In genomic region chr6:91165210-91165609, GRCm38 (mm10) we compare ENCODE assay signal across 8 mouse cellular contexts. TPM values are rescaled to one million over a fixed set of nuclear protein-coding genes. Genes with fewer than 3 reads are reported as not detected.
A peak's percentile ranks its signal among the peaks of the same experiment; 100 is the strongest.
DNase-seq lines count a peak whose midpoint lies in the region; ATAC-seq lines count a peak whose summit lies in the region.

No protein-coding gene starts in this region.

- no peak overlapping the region for H3K9ac ChIP-seq in liver, embryonic 16.5 days (ENCODE audit: low read depth, low read length)
- H3K9ac ChIP-seq in neural tube, embryonic 13.5 days = no peak overlapping the region

- peak overlapping the region; percentile 98 for H3K27ac ChIP-seq in liver, embryonic 16.5 days (ENCODE audit: low read length)
- no peak overlapping the region for H3K27ac ChIP-seq in neural tube, embryonic 13.5 days (replicated peaks)

- no peak overlapping the region for H3K4me2 ChIP-seq in liver, embryonic 16.5 days (ENCODE audit: low read depth, low read length)
- H3K4me2 ChIP-seq in neural tube, embryonic 13.5 days = no peak overlapping the region

- H3K4me1 ChIP-seq in liver, embryonic 16.5 days (ENCODE audit: control insufficient read depth, low read depth, low read length) = peaks cover 50% of the 10 kb centered on the region
- H3K4me1 ChIP-seq in neural tube, embryonic 13.5 days (replicated peaks) = peaks cover 37% of the 10 kb centered on the region

- DNase-seq in B cell, adult 2 months = peak; percentile 60 to 61
- peak; percentile 83 for DNase-seq in adipocyte (ENCODE audit: low spot score)
- peak; percentile 58 to 83 for DNase-seq in cerebellum, postnatal 4 days (ENCODE audit: low spot score in 2 of 2)
- DNase-seq in gastrocnemius, postnatal 10 days = peak; percentile 76
- peak; percentile 64 to 83 for DNase-seq in kidney, postnatal 36 days
- peak; percentile 79 for DNase-seq in thymus, postnatal 0 days (ENCODE audit: low spot score)

- H3K27me3 ChIP-seq in liver, embryonic 16.5 days (ENCODE audit: control insufficient read depth, insufficient read depth, low read depth, low read length) = no peaks in the 10 kb centered on the region
- no peaks in the 10 kb centered on the region for H3K27me3 ChIP-seq in neural tube, embryonic 13.5 days

- H3K4me3 ChIP-seq in liver, embryonic 16.5 days (ENCODE audit: low read depth, low read length) = no peak overlapping the region
- H3K4me3 ChIP-seq in neural tube, embryonic 13.5 days = no peak overlapping the region

- H3K36me3 ChIP-seq in liver, embryonic 16.5 days (ENCODE audit: control insufficient read depth, insufficient read depth) = no peaks in the 10 kb centered on the region
- H3K36me3 ChIP-seq in neural tube, embryonic 13.5 days = peaks cover 42% of the 10 kb centered on the region

- no peak for ATAC-seq in liver, embryonic 16.5 days (ENCODE audit: low read depth)
- peak; percentile 21; the same call in 1 of the 2 replicates for ATAC-seq in neural tube, embryonic 13.5 days (ENCODE audit: low read depth)

- no peaks in the 10 kb centered on the region for H3K9me3 ChIP-seq in liver, embryonic 16.5 days (replicated peaks; ENCODE audit: control insufficient read depth, low read length)
- H3K9me3 ChIP-seq in neural tube, embryonic 13.5 days = no peaks in the 10 kb centered on the region

- 31% methylated on average over 3 of the region's 3 CpGs for WGBS in liver, embryonic 16.5 days (ENCODE audit: insufficient replicate concordance)
- 35% methylated on average over 3 of the region's 3 CpGs for WGBS in neural tube, embryonic 13.5 days

RNA-seq across cellular contexts. Expression of gene Hdac11, which starts 8.7 kb away (rescaled TPM):
- total RNA-seq in gastrocnemius, postnatal 10 days (2021) = 10 to 100 TPM; 14.1 to 17.2 TPM
- polyA plus RNA-seq in liver, embryonic 16.5 days (2015; fragmentation: Nextera tagmentation; extraction: Ambion mirVana) = 4.5 and 4.8 TPM in 2 replicates
- 30.6 TPM in 2 replicates for polyA plus RNA-seq in neural tube, embryonic 13.5 days (2015; fragmentation: Nextera tagmentation; extraction: Ambion mirVana)
- 6.2 and 7.0 TPM in 2 replicates for polyA plus RNA-seq in thymus, postnatal 0 days (2015; fragmentation: Nextera tagmentation; extraction: Ambion mirVana)

RNA-seq across cellular contexts. Expression of gene Fbln2, which starts 47.0 kb away (rescaled TPM):
- 10 to 100 TPM; 63.3 to 73.2 TPM for total RNA-seq in gastrocnemius, postnatal 10 days (2021)
- 5.7 and 8.0 TPM in 2 replicates for polyA plus RNA-seq in liver, embryonic 16.5 days (2015; fragmentation: Nextera tagmentation; extraction: Ambion mirVana)
- 34.4 and 37.7 TPM in 2 replicates for polyA plus RNA-seq in neural tube, embryonic 13.5 days (2015; fragmentation: Nextera tagmentation; extraction: Ambion mirVana)
- polyA plus RNA-seq in thymus, postnatal 0 days (2015; fragmentation: Nextera tagmentation; extraction: Ambion mirVana) = 97.2 and 117 TPM in 2 replicates

RNA-seq across cellular contexts. Expression of gene Nup210, which starts 48.6 kb away (rescaled TPM):
- total RNA-seq in gastrocnemius, postnatal 10 days (2021) = 10 to 100 TPM; 20.6 to 27.9 TPM
- polyA plus RNA-seq in liver, embryonic 16.5 days (2015; fragmentation: Nextera tagmentation; extraction: Ambion mirVana) = 32.3 and 33.2 TPM in 2 replicates
- 12.5 and 14.2 TPM in 2 replicates for polyA plus RNA-seq in neural tube, embryonic 13.5 days (2015; fragmentation: Nextera tagmentation; extraction: Ambion mirVana)
- 36.0 and 37.9 TPM in 2 replicates for polyA plus RNA-seq in thymus, postnatal 0 days (2015; fragmentation: Nextera tagmentation; extraction: Ambion mirVana)
